Mouse (Mus musculus) testis, adult 2 months (tissue): ENCODE results near the gene Ryr3. TPM values are rescaled to one million over a fixed set of nuclear protein-coding genes. Genes with fewer than 3 reads are reported as not detected.

Experiments
- H3K27ac ChIP-seq: fragments of 200-500 bp; 2 replicates; pipeline ENCODE4 v1.5.1; 2012; ENCODE audit warnings: low read depth, low read length; ENCODE audit not compliant: control insufficient read depth, insufficient read depth
- H3K27me3 ChIP-seq: fragments of 200-500 bp; 2 replicates; pipeline ENCODE4 v1.6.1; 2012; ENCODE audit warnings: mild to moderate bottlenecking, low read length, moderate library complexity; ENCODE audit not compliant: control insufficient read depth, insufficient read depth
- H3K36me3 ChIP-seq: fragments of 200-500 bp; 2 replicates; pipeline ENCODE4 v1.6.1; 2012; ENCODE audit warnings: mild to moderate bottlenecking, low read length; ENCODE audit not compliant: control insufficient read depth, insufficient read depth
- H3K4me1 ChIP-seq: fragments of 200-500 bp; 2 replicates; pipeline ENCODE4 v1.6.1; 2012; ENCODE audit warnings: low read length; ENCODE audit not compliant: control insufficient read depth, insufficient read depth
- H3K4me3 ChIP-seq: fragments of 200-500 bp; 2 replicates; pipeline ENCODE4 v1.5.1; 2012; ENCODE audit warnings: low read depth, mild to moderate bottlenecking, low read length, moderate library complexity, mixed read lengths; ENCODE audit not compliant: control insufficient read depth
- CTCF ChIP-seq: fragments of 200-500 bp; IDR thresholded peaks from 2 replicates; pipeline ENCODE4 v1.5.1; 2012; ENCODE audit warnings: low read depth, mild to moderate bottlenecking, inconsistent platforms, low read length, moderate library complexity; ENCODE audit not compliant: control insufficient read depth, insufficient read depth, insufficient replicate concordance
- POLR2A ChIP-seq: fragments of 200-500 bp; IDR thresholded peaks from 2 replicates; pipeline ENCODE4 v1.6.1; 2012; ENCODE audit warnings: low read depth, mild to moderate bottlenecking, inconsistent platforms, low read length, moderate library complexity; ENCODE audit not compliant: control insufficient read depth
- polyA plus RNA-seq: library from polyadenylated mRNA; depleted of rRNA; stranded (reverse); fragments of >200 nt; gene quantifications from 2 replicates; pipeline ENCODE4 v1.2.3, GENCODE M21; 2012

Gene Ryr3
- polyA plus RNA-seq, 1 experiment = 2.6 TPM

DNA sequence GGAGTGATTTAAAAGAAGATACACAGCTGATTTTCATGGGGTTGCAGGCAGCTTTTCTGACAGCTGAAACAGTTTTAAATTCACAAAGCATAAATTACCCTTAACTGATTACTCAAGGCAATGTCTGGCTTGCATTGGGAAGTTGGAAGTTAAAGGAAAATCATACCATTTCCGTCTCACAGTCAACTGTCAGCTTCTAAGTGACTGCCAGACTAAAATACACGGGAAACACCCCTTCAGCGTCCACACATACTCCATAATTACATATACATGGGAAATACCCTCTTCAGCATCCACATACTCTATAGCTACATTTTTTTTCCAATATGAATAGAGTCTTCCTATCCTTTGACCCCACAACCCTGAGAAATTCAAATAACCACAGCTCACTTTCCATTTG lies 158.8 kb downstream of the Ryr3 start:
- no peak overlapping the region for H3K27ac ChIP-seq
- no peaks in the 10 kb centered on the region for H3K27me3 ChIP-seq
- H3K36me3 ChIP-seq = no peaks in the 10 kb centered on the region
- no peak overlapping the region for H3K4me3 ChIP-seq
- H3K4me1 ChIP-seq = no peaks in the 10 kb centered on the region
- TF ChIP-seq POLR2A (no peak), CTCF (no peak)

DNA sequence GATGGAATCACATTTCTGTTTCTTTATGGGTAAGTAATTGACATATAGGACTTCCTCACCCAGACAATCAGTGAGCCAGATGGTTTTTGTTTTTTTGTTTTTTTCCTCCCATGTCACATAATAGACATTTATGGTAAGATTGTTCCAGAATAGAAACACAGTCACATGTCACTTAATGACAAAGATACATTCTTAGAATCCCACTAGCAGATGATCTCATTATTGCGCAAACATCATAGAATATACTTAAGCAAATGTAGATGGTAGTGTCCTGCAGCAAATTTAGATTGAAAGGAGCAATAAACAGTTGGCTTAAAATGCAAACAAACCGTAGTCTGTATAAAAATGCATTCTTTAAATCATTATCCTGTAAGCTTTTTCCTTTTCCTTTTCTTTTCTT lies 161.3 kb downstream of the Ryr3 start:
- H3K36me3 ChIP-seq = no peaks in the 10 kb centered on the region
- no peaks in the 10 kb centered on the region for H3K27me3 ChIP-seq
- H3K27ac ChIP-seq = no peak overlapping the region
- no peak overlapping the region for H3K4me3 ChIP-seq
- no peak for TF ChIP-seq POLR2A
- TF ChIP-seq CTCF = no peak
- H3K4me1 ChIP-seq = no peaks in the 10 kb centered on the region

DNA sequence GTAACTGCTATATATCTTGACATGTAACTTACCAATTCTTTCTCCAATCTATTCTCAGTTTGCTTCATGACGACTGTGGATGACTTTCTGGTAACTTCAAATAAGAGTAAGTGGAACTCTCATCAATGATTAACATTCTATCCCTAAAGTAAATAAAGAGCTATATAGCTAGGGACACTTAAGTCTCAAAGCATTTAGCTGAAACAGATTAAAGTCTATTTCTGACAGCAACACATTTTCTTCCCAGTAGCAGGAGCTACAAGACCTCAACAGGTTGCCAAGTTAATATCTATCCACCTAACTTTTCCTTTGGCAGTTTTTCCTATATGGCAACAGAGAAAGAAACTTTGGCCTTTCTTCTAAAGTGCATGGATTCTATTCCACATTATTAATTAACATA lies 167.1 kb downstream of the Ryr3 start:
- H3K4me1 ChIP-seq = no peaks in the 10 kb centered on the region
- H3K4me3 ChIP-seq = no peak overlapping the region
- no peaks in the 10 kb centered on the region for H3K27me3 ChIP-seq
- TF ChIP-seq CTCF = no peak
- no peak for TF ChIP-seq POLR2A
- no peak overlapping the region for H3K27ac ChIP-seq
- no peaks in the 10 kb centered on the region for H3K36me3 ChIP-seq

DNA sequence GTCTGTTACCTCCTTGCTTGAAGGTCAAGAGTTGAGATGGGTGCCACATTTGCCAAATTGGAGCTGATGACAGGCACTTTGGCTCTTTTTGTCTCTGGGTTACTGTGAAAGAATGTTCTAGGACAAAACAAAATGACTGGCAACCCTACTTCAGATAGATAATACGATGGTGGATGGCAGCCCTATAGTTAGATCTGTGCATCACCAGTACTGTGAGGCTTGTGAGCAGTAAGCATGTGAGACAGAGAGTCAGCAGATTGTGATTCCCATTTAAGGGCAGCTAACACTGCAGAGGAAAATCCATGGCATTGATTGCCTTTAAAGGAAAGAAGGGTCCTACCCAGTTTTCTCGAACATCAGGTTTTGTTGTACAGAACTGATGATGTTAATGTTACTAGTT lies 180.3 kb downstream of the Ryr3 start:
- Histone ChIP-seq H3K27ac (no peak overlapping the region), H3K4me1 (no peaks in the 10 kb centered on the region), H3K27me3 (no peaks in the 10 kb centered on the region), H3K36me3 (no peaks in the 10 kb centered on the region), H3K4me3 (no peak overlapping the region)
- TF ChIP-seq POLR2A (no peak), CTCF (no peak)

DNA sequence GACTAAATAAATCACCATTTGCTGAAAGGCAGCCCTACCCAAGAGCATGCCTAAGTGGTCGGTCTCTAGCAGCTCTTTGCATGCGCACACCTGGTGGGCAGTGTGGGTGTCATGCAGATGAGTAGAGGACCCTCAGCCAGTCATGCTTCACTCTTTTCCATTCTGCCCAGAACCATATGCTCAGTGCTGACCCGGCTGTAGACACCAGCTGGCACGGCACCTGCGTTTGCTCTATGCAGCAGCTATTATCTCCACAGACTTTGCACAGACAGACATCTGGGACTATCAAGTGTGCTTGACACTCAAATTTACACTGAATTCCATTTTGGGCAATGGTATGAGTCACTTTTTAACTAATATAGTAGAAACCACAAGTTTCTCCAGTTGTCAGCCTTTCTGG lies 186.2 kb downstream of the Ryr3 start:
- no peak overlapping the region for H3K27ac ChIP-seq
- no peak overlapping the region for H3K4me3 ChIP-seq
- TF ChIP-seq POLR2A (no peak), CTCF (no peak)
- H3K27me3 ChIP-seq = no peaks in the 10 kb centered on the region
- H3K4me1 ChIP-seq = no peaks in the 10 kb centered on the region
- H3K36me3 ChIP-seq = no peaks in the 10 kb centered on the region

DNA sequence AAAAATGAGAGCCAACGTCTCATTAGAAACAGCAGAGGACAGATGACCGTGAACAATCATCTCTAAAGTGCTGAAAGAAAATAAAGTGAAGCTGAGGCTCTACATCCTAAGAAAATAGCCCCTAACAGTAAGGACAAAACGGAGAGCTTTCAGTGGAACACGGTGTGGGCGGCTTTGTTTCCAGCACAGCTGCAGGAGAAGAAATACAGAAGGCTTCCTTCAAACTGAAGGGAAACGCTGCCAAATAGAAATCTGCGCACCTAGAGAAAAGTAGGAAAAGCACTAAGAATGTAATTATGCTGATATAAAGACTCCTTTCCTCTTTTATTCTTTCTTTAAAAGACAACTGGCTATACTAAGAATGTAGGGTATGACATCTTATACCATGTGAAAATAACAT lies 197.0 kb downstream of the Ryr3 start:
- TF ChIP-seq POLR2A = no peak
- TF ChIP-seq CTCF = no peak
- H3K36me3 ChIP-seq = no peaks in the 10 kb centered on the region
- H3K4me3 ChIP-seq = no peak overlapping the region
- no peak overlapping the region for H3K27ac ChIP-seq
- no peaks in the 10 kb centered on the region for H3K27me3 ChIP-seq
- H3K4me1 ChIP-seq = no peaks in the 10 kb centered on the region

DNA sequence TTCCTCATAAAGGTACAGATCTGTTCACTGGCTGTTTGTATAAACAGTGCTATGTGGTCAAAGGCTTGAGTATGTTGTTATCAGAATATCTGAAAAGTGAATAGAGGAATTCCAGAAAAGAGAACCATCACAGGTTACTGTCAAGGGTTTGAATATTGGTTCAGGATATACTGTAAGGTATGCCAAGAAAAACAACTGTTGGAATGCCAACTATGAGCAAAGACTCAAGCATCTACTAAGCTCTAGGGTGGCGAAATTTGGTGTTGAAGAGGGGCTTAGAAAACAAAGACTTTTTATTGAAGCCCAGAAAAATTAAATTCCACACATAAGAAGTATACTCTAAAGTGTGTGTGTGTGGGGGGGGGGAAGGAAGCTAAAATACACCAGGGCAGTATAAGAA lies 198.6 kb downstream of the Ryr3 start:
- H3K4me1 ChIP-seq = no peaks in the 10 kb centered on the region
- no peak overlapping the region for H3K27ac ChIP-seq
- H3K36me3 ChIP-seq = no peaks in the 10 kb centered on the region
- no peaks in the 10 kb centered on the region for H3K27me3 ChIP-seq
- no peak overlapping the region for H3K4me3 ChIP-seq
- TF ChIP-seq CTCF = no peak
- TF ChIP-seq POLR2A = no peak

DNA sequence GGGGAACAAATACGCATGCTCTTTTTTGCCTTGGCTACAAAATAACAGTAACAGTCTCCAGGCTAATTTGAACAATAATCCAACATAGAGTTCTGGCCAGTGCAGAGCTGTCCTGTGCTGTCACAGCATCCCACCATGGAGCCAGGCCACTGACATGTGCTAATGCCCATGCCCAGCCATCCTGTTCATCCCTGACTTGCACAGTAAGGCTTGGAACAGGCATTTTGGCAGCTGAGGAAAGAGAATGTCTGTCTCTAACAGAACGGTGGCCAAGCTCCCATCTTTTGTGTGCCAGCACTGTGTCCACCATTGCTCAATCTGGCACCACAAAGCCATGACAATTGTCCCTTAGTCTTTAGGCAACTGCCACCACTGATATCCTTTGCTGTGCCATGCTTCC lies 200.7 kb downstream of the Ryr3 start:
- no peak overlapping the region for H3K27ac ChIP-seq
- no peak overlapping the region for H3K4me3 ChIP-seq
- no peaks in the 10 kb centered on the region for H3K36me3 ChIP-seq
- no peaks in the 10 kb centered on the region for H3K27me3 ChIP-seq
- no peak for TF ChIP-seq POLR2A
- TF ChIP-seq CTCF = no peak
- H3K4me1 ChIP-seq = no peaks in the 10 kb centered on the region
